Mouse (Mus musculus) small intestine, adult 2 months (tissue): ENCODE data around the gene Rbm44.

Experiments used
- CTCF ChIP-seq: fragments of 200-500 bp; IDR thresholded peaks from 2 replicates; pipeline ENCODE4 v1.5.1; 2012; ENCODE audit warnings: low read depth, mild to moderate bottlenecking, control low read depth, inconsistent platforms, low read length, moderate library complexity, mixed read lengths; ENCODE audit not compliant: insufficient replicate concordance, insufficient read length; ENCODE audit errors: extremely low read depth
- POLR2A ChIP-seq: fragments of 200-500 bp; IDR thresholded peaks from 2 replicates; pipeline ENCODE4 v1.6.1; 2012; ENCODE audit warnings: low read depth, mild to moderate bottlenecking, control low read depth, inconsistent platforms, low read length, moderate library complexity

GRCm38 (mm10) chr1:91109302-91109701 is 35.6 kb upstream of the Rbm44 start:
- no peak for TF ChIP-seq POLR2A
- TF ChIP-seq CTCF, result no peak
